Mouse (Mus musculus) kidney, adult 2 months (tissue): ENCODE measurements at regions not wholly inside any gene's neighbourhood (a gene's known extent, or its start where the extent isn't known, plus 50 kb on each side); places are given as distances from the start of the nearest gene placed in this dataset.

Experiments used
- DNase-seq: peaks from one replicate; pipeline ENCODE4 v3.0.0; 2021
- H3K27ac ChIP-seq: fragments of 200-500 bp; 2 replicates; pipeline ENCODE4 v1.5.1; 2012; ENCODE audit warnings: low read depth, low read length, control low read depth, inconsistent platforms; ENCODE audit not compliant: insufficient read depth
- H3K27me3 ChIP-seq: fragments of 200-500 bp; replicated peaks from 2 replicates; pipeline ENCODE4 v1.6.1; 2012; ENCODE audit warnings: mild to moderate bottlenecking, moderate library complexity, low read length, inconsistent platforms; ENCODE audit not compliant: control insufficient read depth, insufficient read depth
- H3K36me3 ChIP-seq: fragments of 200-500 bp; 2 replicates; pipeline ENCODE4 v1.6.1; 2012; ENCODE audit warnings: mild to moderate bottlenecking, moderate library complexity, low read length, inconsistent platforms; ENCODE audit not compliant: control insufficient read depth, insufficient read depth
- H3K4me1 ChIP-seq: fragments of 200-500 bp; 2 replicates; pipeline ENCODE4 v1.6.1; 2011; ENCODE audit warnings: low read length; ENCODE audit not compliant: control insufficient read depth, insufficient read depth
- H3K4me3 ChIP-seq: fragments of 200-500 bp; 2 replicates; pipeline ENCODE4 v1.5.1; 2011; ENCODE audit warnings: mild to moderate bottlenecking, low read depth, low read length, control low read depth; ENCODE audit not compliant: insufficient read depth
- CTCF ChIP-seq: fragments of 200-500 bp; conservative IDR thresholded peaks from 2 replicates; pipeline ENCODE4 v1.5.1; 2011; ENCODE audit warnings: low read depth, mild to moderate bottlenecking, control low read depth, low read length, moderate library complexity, mixed read lengths; ENCODE audit not compliant: insufficient read depth, insufficient read length
- POLR2A ChIP-seq: fragments of 200-500 bp; IDR thresholded peaks from one replicate; pipeline ENCODE4 v1.6.1; 2011; ENCODE audit warnings: low read depth, low read length, control low read depth
- WGBS: fragments of 180-500 bp; shearing (Covaris S2); methylation state at CpG from one replicate; pipeline ENCODE4 v1.1.7; 2018; 5-methylcytosine and 5-hydroxymethylcytosine counted together

DNA sequence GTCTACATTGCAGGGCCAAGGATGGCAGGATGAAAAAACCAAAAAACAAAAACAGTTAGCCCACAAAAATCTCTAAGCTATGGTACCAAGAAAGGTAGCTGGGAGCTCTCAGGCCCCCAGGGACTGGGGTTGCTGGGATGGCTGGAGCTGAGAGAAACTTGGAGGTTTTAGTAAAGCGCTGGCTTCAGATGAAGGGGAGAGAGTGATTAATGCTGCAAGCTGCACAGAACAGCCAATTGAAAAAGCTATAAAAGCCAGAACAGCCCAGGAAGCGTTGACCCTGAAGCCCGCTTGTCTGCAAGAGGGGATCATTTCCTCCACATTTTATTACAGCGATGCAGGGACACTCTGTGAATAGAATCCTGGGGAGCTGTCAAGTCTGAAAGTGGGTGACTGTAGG, 157.0 kb downstream of the 4930564D02Rik start:
- H3K27me3 ChIP-seq, result no peaks in the 10 kb centered on the region

DNA sequence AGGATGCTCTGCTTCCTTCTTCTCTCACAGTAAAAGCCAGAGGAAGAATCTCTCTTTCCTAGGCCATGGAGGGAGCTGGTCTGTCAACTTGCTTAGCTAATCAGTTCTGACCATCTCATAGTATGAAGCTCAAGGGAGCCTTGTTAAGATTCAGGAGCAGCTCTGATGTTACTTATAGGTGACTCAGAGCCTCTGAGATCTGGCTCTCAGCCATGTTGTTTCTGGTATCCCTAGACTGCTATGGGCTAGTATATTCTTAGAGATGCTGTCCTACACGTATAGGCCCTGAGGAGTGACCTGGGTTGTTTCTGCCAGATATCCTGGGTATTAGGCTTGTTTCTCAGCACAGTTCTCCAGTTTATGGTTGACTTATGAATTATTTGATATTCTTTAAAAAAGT, 160.9 kb downstream of the 4930564D02Rik start:
- DNase-seq, result no peak
- TF ChIP-seq CTCF (no peak), POLR2A (no peak)
- no peak overlapping the region for H3K4me3 ChIP-seq
- WGBS, result 73% methylated on average over 1 of the region's 1 CpGs
- H3K4me1 ChIP-seq, result no peaks in the 10 kb centered on the region
- no peaks in the 10 kb centered on the region for H3K27me3 ChIP-seq
- H3K36me3 ChIP-seq, result no peaks in the 10 kb centered on the region
- H3K27ac ChIP-seq, result no peak overlapping the region

More for the DNA sequence above, 157.0 kb downstream of the 4930564D02Rik start:
- H3K4me1 ChIP-seq, result no peaks in the 10 kb centered on the region
- 24% methylated on average over 4 of the region's 4 CpGs for WGBS
- no peak overlapping the region for H3K4me3 ChIP-seq
- no peaks in the 10 kb centered on the region for H3K36me3 ChIP-seq
- DNase-seq, result peak; percentile 12
- no peak overlapping the region for H3K27ac ChIP-seq
- TF ChIP-seq POLR2A (no peak), CTCF (no peak)

DNA sequence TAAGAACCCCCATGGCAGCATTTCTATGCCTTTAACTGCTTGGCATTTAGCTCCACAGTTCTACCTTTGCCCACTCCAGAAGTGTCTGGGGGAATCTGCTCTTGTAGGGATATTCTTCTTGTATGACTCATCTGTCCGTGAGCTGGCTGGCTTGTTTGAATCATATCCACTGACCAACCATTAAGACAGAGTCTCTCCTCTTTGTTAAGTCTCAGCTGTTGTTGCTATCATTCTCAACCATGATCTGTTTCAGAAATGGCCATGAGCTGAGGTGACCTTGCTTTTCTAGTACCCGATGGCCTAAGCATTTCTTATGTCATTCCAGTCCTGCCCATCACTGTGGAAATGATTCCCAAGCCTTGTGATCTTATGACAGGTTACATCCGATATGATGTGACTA, 161.8 kb downstream of the 4930564D02Rik start:
- no peak for TF ChIP-seq CTCF
- TF ChIP-seq POLR2A, result no peak
- Histone ChIP-seq H3K4me3 (no peak overlapping the region), H3K27me3 (no peaks in the 10 kb centered on the region), H3K4me1 (no peaks in the 10 kb centered on the region), H3K36me3 (no peaks in the 10 kb centered on the region), H3K27ac (no peak overlapping the region)
- DNase-seq, result no peak
- WGBS, result 75% methylated on average over 3 of the region's 3 CpGs

DNA sequence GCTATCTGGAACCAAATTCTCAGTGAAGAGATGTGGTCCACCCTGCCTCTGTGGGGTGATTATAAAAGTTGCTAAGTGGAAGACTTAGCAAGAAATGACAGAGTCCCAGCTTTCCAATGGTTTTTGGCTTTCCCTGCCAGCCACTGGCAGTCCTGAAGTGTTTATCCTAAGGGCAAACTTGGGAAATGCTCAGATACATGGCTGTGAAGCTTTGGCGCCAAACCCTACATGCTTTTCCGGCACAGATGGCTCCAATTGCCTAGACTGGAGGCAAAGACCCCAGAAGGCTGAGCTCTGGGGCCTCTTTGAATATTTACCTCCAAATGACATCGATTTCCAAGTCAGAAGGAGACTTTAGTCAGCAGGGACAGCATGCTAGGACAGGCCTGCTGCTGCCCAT, 174.4 kb downstream of the 4930564D02Rik start:
- H3K4me1 ChIP-seq, result no peaks in the 10 kb centered on the region
- DNase-seq, result no peak
- no peak for TF ChIP-seq POLR2A
- TF ChIP-seq CTCF, result no peak
- no peak overlapping the region for H3K4me3 ChIP-seq
- H3K36me3 ChIP-seq, result no peaks in the 10 kb centered on the region
- H3K27me3 ChIP-seq, result no peaks in the 10 kb centered on the region
- 84% methylated on average over 3 of the region's 3 CpGs for WGBS
- H3K27ac ChIP-seq, result no peak overlapping the region

DNA sequence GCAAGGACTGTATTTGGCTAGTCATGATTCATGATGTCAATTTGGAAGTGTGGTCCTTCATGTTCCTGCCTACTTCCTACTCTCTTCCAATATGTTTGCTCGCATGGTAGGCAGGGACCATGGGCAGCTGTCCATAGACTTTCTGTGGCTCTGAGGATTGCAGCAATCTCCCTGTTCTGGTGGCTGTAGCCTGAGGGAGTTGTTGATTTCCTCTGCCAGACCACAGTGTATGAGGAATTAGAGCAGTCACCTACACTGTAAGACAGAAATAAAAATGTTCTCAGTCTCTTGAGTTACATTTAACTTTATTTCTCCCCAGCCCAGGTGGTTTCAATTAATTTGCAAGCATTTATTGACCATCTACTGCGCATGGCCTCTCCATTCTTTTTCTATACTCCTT, 190.5 kb downstream of the 4930564D02Rik start:
- H3K4me3 ChIP-seq, result no peak overlapping the region
- H3K27ac ChIP-seq, result no peak overlapping the region
- no peak for TF ChIP-seq CTCF
- no peak for TF ChIP-seq POLR2A
- H3K27me3 ChIP-seq, result no peaks in the 10 kb centered on the region
- H3K36me3 ChIP-seq, result no peaks in the 10 kb centered on the region
- H3K4me1 ChIP-seq, result no peaks in the 10 kb centered on the region
- DNase-seq, result no peak
- 77% methylated on average over 2 of the region's 2 CpGs for WGBS

DNA sequence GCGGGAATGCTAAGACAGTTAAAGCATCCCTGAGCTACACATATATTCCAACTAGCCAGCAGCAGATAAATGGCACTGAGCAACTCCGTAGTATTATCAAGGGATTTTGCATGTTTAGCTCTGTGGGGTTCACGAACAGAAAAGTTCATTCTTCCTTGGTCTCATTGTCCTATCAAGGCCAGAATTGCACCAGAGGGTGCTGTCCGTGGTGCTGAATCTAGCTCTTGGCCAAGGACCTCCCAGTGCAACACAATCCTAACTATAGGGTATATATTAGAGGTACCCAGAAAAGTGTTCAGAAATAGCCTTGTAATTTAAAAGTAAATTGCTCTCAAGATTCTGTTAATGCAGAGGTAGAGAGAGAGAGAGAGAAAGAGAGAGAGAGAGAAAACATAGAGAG, 176.9 kb upstream of the Kcnd3 start:
- no peaks in the 10 kb centered on the region for H3K4me1 ChIP-seq
- H3K4me3 ChIP-seq, result no peak overlapping the region
- H3K27me3 ChIP-seq, result no peaks in the 10 kb centered on the region
- no peaks in the 10 kb centered on the region for H3K36me3 ChIP-seq
- DNase-seq, result peak; percentile 33
- WGBS, result 35% methylated on average over 4 of the region's 4 CpGs
- H3K27ac ChIP-seq, result no peak overlapping the region
- TF ChIP-seq POLR2A (no peak), CTCF (no peak)

DNA sequence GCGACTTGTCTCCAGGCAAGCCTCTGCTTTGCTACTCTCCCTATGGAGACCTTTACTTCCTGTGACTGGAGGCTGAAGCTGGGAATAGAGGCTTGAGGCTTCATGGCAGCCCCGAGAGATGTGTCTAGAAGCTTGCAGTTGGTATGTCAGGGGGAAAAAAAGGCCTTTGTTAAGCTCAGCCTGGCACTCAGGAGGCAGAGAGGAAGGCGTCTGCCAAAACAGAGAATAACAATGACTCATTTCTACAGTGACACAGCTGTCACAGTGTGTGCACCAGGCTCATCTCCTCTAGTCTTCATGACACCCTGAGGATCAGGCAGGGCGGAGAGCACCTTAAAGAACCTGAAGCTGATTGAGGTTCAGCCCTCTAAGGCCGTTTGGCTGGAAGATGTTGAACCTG, 171.2 kb upstream of the Kcnd3 start:
- WGBS, result 76% methylated on average over 5 of the region's 5 CpGs
- Histone ChIP-seq H3K4me3 (no peak overlapping the region), H3K36me3 (no peaks in the 10 kb centered on the region), H3K27me3 (no peaks in the 10 kb centered on the region; the same call in 1 of the 2 replicates), H3K4me1 (no peaks in the 10 kb centered on the region), H3K27ac (no peak overlapping the region)
- TF ChIP-seq CTCF, result no peak
- no peak for TF ChIP-seq POLR2A
- no peak for DNase-seq

DNA sequence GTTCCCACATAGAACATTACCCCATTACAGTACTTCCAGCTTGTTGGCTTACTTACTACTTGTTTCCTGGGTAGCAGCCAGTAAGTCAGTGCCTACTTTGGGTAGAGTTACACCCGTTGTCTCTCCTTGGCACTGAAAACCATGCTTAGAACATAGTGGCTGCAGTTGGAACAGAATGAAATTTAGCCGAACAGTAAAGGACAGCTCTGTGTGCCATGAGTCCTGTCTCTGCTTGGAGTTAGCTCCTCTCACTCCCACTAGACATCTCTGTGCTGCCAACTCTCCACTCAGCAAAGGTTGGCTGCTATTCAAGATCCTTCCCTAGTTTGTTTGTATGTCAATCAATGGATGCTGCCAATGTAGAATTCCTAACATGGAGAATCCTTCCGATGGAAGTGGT, 170.4 kb upstream of the Kcnd3 start:
- H3K27me3 ChIP-seq, result no peaks in the 10 kb centered on the region; the same call in 1 of the 2 replicates
- H3K4me3 ChIP-seq, result no peak overlapping the region
- no peak for TF ChIP-seq POLR2A
- TF ChIP-seq CTCF, result no peak
- DNase-seq, result no peak
- no peak overlapping the region for H3K27ac ChIP-seq
- H3K4me1 ChIP-seq, result no peaks in the 10 kb centered on the region
- no peaks in the 10 kb centered on the region for H3K36me3 ChIP-seq
- WGBS, result 87% methylated on average over 3 of the region's 3 CpGs
